Mouse (Mus musculus): Measurements from ENCODE around the gene Shkbp1. TPM values are rescaled to one million over a fixed set of nuclear protein-coding genes. Genes with fewer than 3 reads are reported as not detected.

Gene Shkbp1
- total and polyA plus RNA-seq, 3 experiments: 23.3 to 62.8 (median 30.8) TPM

- DNase-seq (ENCODE audit: extremely low read depth): no peak
- peaks cover 4% of the 10 kb centered on the region; the same call in 1 of the 2 replicates for H3K79me2 ChIP-seq (replicated peaks; ENCODE audit: control insufficient read depth, extremely low read depth, insufficient read depth, poor library complexity, severe bottlenecking)
- no peak overlapping the region for H3K4me2 ChIP-seq (ENCODE audit: insufficient read depth, low read depth, poor library complexity, severe bottlenecking)
- H3K9me3 ChIP-seq (replicated peaks; ENCODE audit: low read length): peaks cover 2% of the 10 kb centered on the region
- peaks cover 7% of the 10 kb centered on the region for H3K27me3 ChIP-seq (replicated peaks)
- TF ChIP-seq RCOR1 (conservative IDR thresholded peaks at IDR 0.05; ENCODE audit: low read depth, low read length) (no peak), TCF12 (IDR thresholded peaks at IDR 0.05; ENCODE audit: low read depth, low read length) (no peak), SIN3A (IDR thresholded peaks at IDR 0.05; ENCODE audit: low read length) (no peak), USF2 (conservative IDR thresholded peaks at IDR 0.05; ENCODE audit: low read depth, low read length) (no peak), GABPA (IDR thresholded peaks at IDR 0.05; ENCODE audit: insufficient replicate concordance, low read depth, low read length) (no peak), JUN (IDR thresholded peaks at IDR 0.05; ENCODE audit: insufficient read depth, low read depth, low read length) (no peak), ZMIZ1 (IDR thresholded peaks at IDR 0.05; ENCODE audit: low read depth, low read length) (no peak), ETS1 (conservative IDR thresholded peaks at IDR 0.05; ENCODE audit: low read depth, low read length) (no peak), MAFK (IDR thresholded peaks at IDR 0.05; ENCODE audit: insufficient replicate concordance, low read length) (no peak), CTCF (conservative IDR thresholded peaks at IDR 0.05 in 1 of 2, IDR thresholded peaks at IDR 0.05 in 1 of 2; ENCODE audit: low read depth in 2 of 2, low read length in 2 of 2) (no peak)
- dilution Hi-C loops (cut with MboI; ENCODE audit: extremely low pct_ligation_motif_present, extremely low pct_unique_long_range_greater_than_20kb, low sequenced_read_pairs): no loop called here
- in situ Hi-C loops (cut with MboI; ENCODE audit: low pct_ligation_motif_present, low pct_unique_long_range_greater_than_20kb, low sequenced_read_pairs): no loop called here
- H3K4me3 ChIP-seq (replicated peaks in 1 of 3; ENCODE audit: low read depth in 2 of 3, low read length in 2 of 3, poor library complexity in 1 of 3): no peak overlapping the region
- peaks cover 5 to 34% of the 10 kb centered on the region in 2 experiments for H3K4me1 ChIP-seq (ENCODE audit: control insufficient read depth in 1 of 2, insufficient read depth in 2 of 2)
- H3K36me3 ChIP-seq (replicated peaks in 1 of 2; ENCODE audit: control insufficient read depth in 1 of 2, insufficient read depth in 1 of 2, low read length in 1 of 2): peaks cover 0 to 2% of the 10 kb centered on the region in 2 experiments
- no peak overlapping the region for H3K27ac ChIP-seq (ENCODE audit: insufficient read depth, low read depth)
- no peak overlapping the region for H3K9ac ChIP-seq (ENCODE audit: insufficient read depth, low read depth)
Measured at GRCm38 (mm10) chr7:27359162-27359561, 3.3 kb upstream of the Shkbp1 start.

GRCm38 (mm10) chr7:27357595-27357978 is 1.8 kb upstream of the Shkbp1 start:
- dilution Hi-C loops (cut with MboI; ENCODE audit: extremely low pct_ligation_motif_present, extremely low pct_unique_long_range_greater_than_20kb, low sequenced_read_pairs): no loop called here
- peak overlapping the region; percentile 78 for H3K27ac ChIP-seq (ENCODE audit: insufficient read depth, low read depth)
- DNase-seq (ENCODE audit: extremely low read depth): peak; percentile 92
- H3K4me3 ChIP-seq (replicated peaks in 1 of 3; ENCODE audit: low read depth in 2 of 3, low read length in 2 of 3, poor library complexity in 1 of 3): peak overlapping the region; percentile 65 to 95 (median 68)
- peaks cover 5 to 34% of the 10 kb centered on the region in 2 experiments for H3K4me1 ChIP-seq (ENCODE audit: control insufficient read depth in 1 of 2, insufficient read depth in 2 of 2)
- H3K27me3 ChIP-seq (replicated peaks): peaks cover 4% of the 10 kb centered on the region
- H3K9me3 ChIP-seq (replicated peaks; ENCODE audit: low read length): peaks cover 2% of the 10 kb centered on the region
- peak overlapping the region; percentile 51 for H3K4me2 ChIP-seq (ENCODE audit: insufficient read depth, low read depth, poor library complexity, severe bottlenecking)
- peaks cover 4% of the 10 kb centered on the region; the same call in 1 of the 2 replicates for H3K79me2 ChIP-seq (replicated peaks; ENCODE audit: control insufficient read depth, extremely low read depth, insufficient read depth, poor library complexity, severe bottlenecking)
- H3K9ac ChIP-seq (ENCODE audit: insufficient read depth, low read depth): peak overlapping the region; percentile 61
- H3K36me3 ChIP-seq (replicated peaks in 1 of 2; ENCODE audit: control insufficient read depth in 1 of 2, insufficient read depth in 1 of 2, low read length in 1 of 2): peaks cover 5 to 13% of the 10 kb centered on the region in 2 experiments
- in situ Hi-C loops (cut with MboI; ENCODE audit: low pct_ligation_motif_present, low pct_unique_long_range_greater_than_20kb, low sequenced_read_pairs): no loop called here
- peak; percentile 73 for TF ChIP-seq MYC (IDR thresholded peaks at IDR 0.05; ENCODE audit: low read depth, low read length)
- TF ChIP-seq E2F4 (IDR thresholded peaks at IDR 0.05; ENCODE audit: insufficient replicate concordance, low read depth, low read length): no peak
- no peak for TF ChIP-seq PAX5 (IDR thresholded peaks at IDR 0.05; ENCODE audit: low read length)
- TF ChIP-seq POLR2AphosphoS2 (IDR thresholded peaks at IDR 0.05; ENCODE audit: low read depth, low read length): no peak
- TF ChIP-seq MEF2A (IDR thresholded peaks at IDR 0.05; ENCODE audit: borderline replicate concordance, low read depth, low read length): 0 out of 2 replicates have a peak, but pooled peaks have one; percentile 28
- no peak for TF ChIP-seq USF1 (IDR thresholded peaks at IDR 0.05; ENCODE audit: low read depth, low read length)
- no peak for TF ChIP-seq RCOR1 (conservative IDR thresholded peaks at IDR 0.05; ENCODE audit: low read depth, low read length)
- peak; percentile 71 for TF ChIP-seq ELF1 (IDR thresholded peaks at IDR 0.05; ENCODE audit: low read depth, low read length)
- no peak for TF ChIP-seq ZKSCAN1 (IDR thresholded peaks at IDR 0.05; ENCODE audit: borderline replicate concordance, low read depth, low read length)
- peak; percentile 54; the same call in 1 of the 2 replicates for TF ChIP-seq MXI1 (IDR thresholded peaks at IDR 0.05; ENCODE audit: low read depth, low read length)
- TF ChIP-seq SIN3A (IDR thresholded peaks at IDR 0.05; ENCODE audit: low read length): peak; percentile 80
- 0 out of 2 replicates have a peak, but pooled peaks have one; percentile 55 for TF ChIP-seq KAT2A (IDR thresholded peaks at IDR 0.05; ENCODE audit: insufficient replicate concordance, low read length)
- peak; percentile 53 for TF ChIP-seq EP300 (IDR thresholded peaks at IDR 0.05; ENCODE audit: low read length)
- no peak for TF ChIP-seq ZNF384 (IDR thresholded peaks at IDR 0.05; ENCODE audit: low read depth, low read length)
- peak; percentile 54; the same call in 1 of the 2 replicates for TF ChIP-seq MAX (IDR thresholded peaks at IDR 0.05; ENCODE audit: low read length)
- no peak for TF ChIP-seq CHD2 (IDR thresholded peaks at IDR 0.05; ENCODE audit: low read length)
- no peak for TF ChIP-seq NRF1 (IDR thresholded peaks at IDR 0.05; ENCODE audit: low read depth, low read length)
- TF ChIP-seq BHLHE40 (IDR thresholded peaks at IDR 0.05; ENCODE audit: low read depth, low read length): peak; percentile 45; the same call in 1 of the 2 replicates
- peak; percentile 46; the same call in 1 of the 2 replicates for TF ChIP-seq TBP (conservative IDR thresholded peaks at IDR 0.05; ENCODE audit: low read depth, low read length)
- peak; percentile 65 for TF ChIP-seq NELFE (IDR thresholded peaks at IDR 0.05; ENCODE audit: low read depth, low read length)
- TF ChIP-seq SMC3 (IDR thresholded peaks at IDR 0.05; ENCODE audit: low read depth, low read length): no peak
- no peak for TF ChIP-seq ZC3H11A (IDR thresholded peaks at IDR 0.05; ENCODE audit: low read depth, low read length)
- TF ChIP-seq MAZ (IDR thresholded peaks at IDR 0.05; ENCODE audit: low read depth, low read length): peak; percentile 89
- peak; percentile 68 for TF ChIP-seq POLR2A (IDR thresholded peaks at IDR 0.05; ENCODE audit: low read depth, low read length)
- no peak for TF ChIP-seq CHD1 (IDR thresholded peaks at IDR 0.05; ENCODE audit: low read depth, low read length)
- no peak for TF ChIP-seq CTCF (conservative IDR thresholded peaks at IDR 0.05 in 1 of 2, IDR thresholded peaks at IDR 0.05 in 1 of 2; ENCODE audit: low read depth in 2 of 2, low read length in 2 of 2)

Measured in CH12.LX (cell line).